Mouse (Mus musculus) MEL (cell line): Measurements from ENCODE around the gene Tipin. TPM values are rescaled to one million over a fixed set of nuclear protein-coding genes. Genes with fewer than 3 reads are reported as not detected.

Source experiments
- DNase-seq: peaks from one replicate; pipeline ENCODE4 v3.0.0; 2011; ENCODE audit warnings: low read depth, low spot score
- H3K27ac ChIP-seq: 2 replicates; pipeline ENCODE4 v1.5.1; 2012; ENCODE audit warnings: low read depth, mild to moderate bottlenecking, control low read depth, low read length, moderate library complexity; ENCODE audit not compliant: control insufficient read depth
- H3K27me3 ChIP-seq, 2 experiments: fragments of 150-350 bp in 1 of 2; sonication (generic) in 1 of 2; 2 replicates each; pipeline ENCODE4 v1.6.1; 2012; ENCODE audit warnings: low read length in 2 of 2, mild to moderate bottlenecking in 2 of 2, improper control_type of control experiment in 1 of 2, moderate library complexity in 1 of 2; ENCODE audit not compliant: insufficient read depth in 2 of 2, control insufficient read depth in 1 of 2
- H3K36me3 ChIP-seq, 2 experiments: 2 replicates each; pipeline ENCODE4 v1.6.1; 2012 to 2014; ENCODE audit warnings: low read length in 2 of 2, improper control_type of control experiment in 1 of 2, inconsistent platforms in 1 of 2, mild to moderate bottlenecking in 1 of 2; ENCODE audit not compliant: insufficient read depth in 2 of 2, control insufficient read depth in 1 of 2
- H3K4me1 ChIP-seq, 2 experiments: fragments of 150-350 bp in 1 of 2; sonication (generic) in 1 of 2; 2 replicates each; pipeline ENCODE4 v1.6.1; 2012; ENCODE audit warnings: low read length in 2 of 2, improper control_type of control experiment in 1 of 2, mild to moderate bottlenecking in 1 of 2; ENCODE audit not compliant: insufficient read depth in 2 of 2, control insufficient read depth in 1 of 2
- H3K4me3 ChIP-seq, 2 experiments: fragments of 150-350 bp in 1 of 2; sonication (generic) in 1 of 2; 2 replicates each; pipeline ENCODE4 v1.5.1; 2012; ENCODE audit warnings: low read depth in 2 of 2, low read length in 2 of 2, mild to moderate bottlenecking in 2 of 2, moderate library complexity in 2 of 2, control low read depth in 1 of 2, improper control_type of control experiment in 1 of 2; ENCODE audit not compliant: control insufficient read depth in 1 of 2, insufficient read depth in 1 of 2
- H3K79me2 ChIP-seq: 2 replicates; pipeline ENCODE4 v1.6.1; 2012; ENCODE audit warnings: mild to moderate bottlenecking, low read length, moderate library complexity; ENCODE audit not compliant: control insufficient read depth, poor library complexity, insufficient read depth
- H3K9ac ChIP-seq: 2 replicates; pipeline ENCODE4 v1.6.1; 2012; ENCODE audit warnings: low read depth, mild to moderate bottlenecking, control low read depth, low read length, moderate library complexity; ENCODE audit not compliant: control insufficient read depth, poor library complexity, severe bottlenecking
- H3K9me3 ChIP-seq: fragments of 150-350 bp; sonication (generic); replicated peaks from 2 replicates; pipeline ENCODE4 v1.6.1; 2012; ENCODE audit warnings: mild to moderate bottlenecking, low read length, improper control_type of control experiment, moderate library complexity; ENCODE audit not compliant: insufficient read depth
- BHLHE40 ChIP-seq: IDR thresholded peaks from 2 replicates; pipeline ENCODE4 v1.6.1; 2012; ENCODE audit warnings: low read depth, mild to moderate bottlenecking, inconsistent platforms, low read length, improper control_type of control experiment, borderline replicate concordance
- CTCF ChIP-seq, 3 experiments: IDR thresholded peaks in 2 of 3; conservative IDR thresholded peaks in 1 of 3; 2 replicates each; pipeline ENCODE4 v1.5.1; 2011 to 2012; ENCODE audit warnings: low read length in 3 of 3, low read depth in 2 of 3, mild to moderate bottlenecking in 2 of 3, improper control_type of control experiment in 1 of 3, inconsistent platforms in 1 of 3, mixed read lengths in 1 of 3, moderate library complexity in 1 of 3; ENCODE audit not compliant: control insufficient read depth in 1 of 3, insufficient read depth in 1 of 3, poor library complexity in 1 of 3, severe bottlenecking in 1 of 3
- E2F4 ChIP-seq: IDR thresholded peaks from 2 replicates; pipeline ENCODE4 v1.6.1; 2011; ENCODE audit warnings: low read depth, low read length, improper control_type of control experiment, borderline replicate concordance
- ELF1 ChIP-seq: IDR thresholded peaks from 2 replicates; pipeline ENCODE4 v1.6.1; 2014; ENCODE audit warnings: low read depth, mild to moderate bottlenecking, inconsistent platforms, low read length, improper control_type of control experiment, moderate library complexity
- EP300 ChIP-seq, 2 experiments: IDR thresholded peaks; 2 replicates each; pipeline ENCODE4 v1.6.1; 2011; ENCODE audit warnings: improper control_type of control experiment in 2 of 2, low read length in 2 of 2, low read depth in 1 of 2, mild to moderate bottlenecking in 1 of 2
- ETS1 ChIP-seq: IDR thresholded peaks from 2 replicates; pipeline ENCODE4 v1.6.1; 2012; ENCODE audit warnings: low read depth, mild to moderate bottlenecking, inconsistent platforms, low read length, improper control_type of control experiment, moderate library complexity
- GABPA ChIP-seq: IDR thresholded peaks from 2 replicates; pipeline ENCODE4 v1.6.1; 2012; ENCODE audit warnings: low read depth, mild to moderate bottlenecking, inconsistent platforms, low read length, improper control_type of control experiment, moderate library complexity
- GATA1 ChIP-seq: IDR thresholded peaks from 2 replicates; pipeline ENCODE4 v1.6.1; 2011; ENCODE audit warnings: low read depth, low read length, improper control_type of control experiment
- JUND ChIP-seq: IDR thresholded peaks from 2 replicates; pipeline ENCODE4 v1.6.1; 2011; ENCODE audit warnings: low read depth, mild to moderate bottlenecking, improper control_type of control experiment, low read length
- KAT2A ChIP-seq: conservative IDR thresholded peaks from 2 replicates; pipeline ENCODE4 v1.6.1; 2012; ENCODE audit warnings: low read depth, low read length, improper control_type of control experiment, inconsistent platforms
- MAFK ChIP-seq: IDR thresholded peaks from 2 replicates; pipeline ENCODE4 v1.6.1; 2011; ENCODE audit warnings: low read depth, mild to moderate bottlenecking, low read length, improper control_type of control experiment, borderline replicate concordance
- MAX ChIP-seq: IDR thresholded peaks from 2 replicates; pipeline ENCODE4 v1.6.1; 2011; ENCODE audit warnings: low read length, improper control_type of control experiment
- MAZ ChIP-seq: IDR thresholded peaks from 2 replicates; pipeline ENCODE4 v1.6.1; 2012; ENCODE audit warnings: low read depth, mild to moderate bottlenecking, inconsistent platforms, low read length, improper control_type of control experiment
- MEF2A ChIP-seq: IDR thresholded peaks from 2 replicates; pipeline ENCODE4 v1.6.1; 2014; ENCODE audit warnings: low read depth, mild to moderate bottlenecking, inconsistent platforms, low read length, improper control_type of control experiment; ENCODE audit not compliant: poor library complexity, insufficient replicate concordance, severe bottlenecking; ENCODE audit errors: extremely low read depth
- MXI1 ChIP-seq: IDR thresholded peaks from 2 replicates; pipeline ENCODE4 v1.6.1; 2011; ENCODE audit warnings: mild to moderate bottlenecking, low read depth, low read length, improper control_type of control experiment
- NELFE ChIP-seq: IDR thresholded peaks from 2 replicates; pipeline ENCODE4 v1.6.1; 2011; ENCODE audit warnings: low read depth, low read length, improper control_type of control experiment
- NRF1 ChIP-seq: IDR thresholded peaks from 2 replicates; pipeline ENCODE4 v1.6.1; 2014; ENCODE audit warnings: low read depth, mild to moderate bottlenecking, inconsistent platforms, low read length, improper control_type of control experiment, moderate library complexity; ENCODE audit not compliant: poor library complexity, insufficient read depth, severe bottlenecking
- POLR2A ChIP-seq, 2 experiments: IDR thresholded peaks; 2 replicates each; pipeline ENCODE4 v1.6.1; 2011 to 2012; ENCODE audit warnings: low read length in 2 of 2, mild to moderate bottlenecking in 2 of 2, control low read depth in 1 of 2, improper control_type of control experiment in 1 of 2, low read depth in 1 of 2, moderate library complexity in 1 of 2; ENCODE audit not compliant: control insufficient read depth in 1 of 2, insufficient read depth in 1 of 2, poor library complexity in 1 of 2
- POLR2AphosphoS5 ChIP-seq: IDR thresholded peaks from 2 replicates; pipeline ENCODE4 v1.6.1; 2012; ENCODE audit warnings: low read depth, borderline replicate concordance, mild to moderate bottlenecking, inconsistent platforms, low read length, moderate library complexity, mixed read lengths
- RAD21 ChIP-seq: IDR thresholded peaks from 2 replicates; pipeline ENCODE4 v1.6.1; 2011; ENCODE audit warnings: mild to moderate bottlenecking, low read depth, low read length, improper control_type of control experiment
- RCOR1 ChIP-seq: IDR thresholded peaks from 2 replicates; pipeline ENCODE4 v1.6.1; 2012; ENCODE audit warnings: low read depth, mild to moderate bottlenecking, inconsistent platforms, low read length, improper control_type of control experiment
- SIN3A ChIP-seq: IDR thresholded peaks from 2 replicates; pipeline ENCODE4 v1.6.1; 2012; ENCODE audit warnings: low read length, improper control_type of control experiment, inconsistent platforms
- SMC3 ChIP-seq: IDR thresholded peaks from 2 replicates; pipeline ENCODE4 v1.6.1; 2011; ENCODE audit warnings: low read depth, low read length, improper control_type of control experiment
- TAL1 ChIP-seq: IDR thresholded peaks from 2 replicates; pipeline ENCODE4 v1.6.1; 2012; ENCODE audit warnings: mild to moderate bottlenecking, inconsistent platforms, low read length, moderate library complexity, mixed read lengths
- TBP ChIP-seq: IDR thresholded peaks from 2 replicates; pipeline ENCODE4 v1.8.0; 2011; ENCODE audit warnings: low read depth, low read length, improper control_type of control experiment
- TCF12 ChIP-seq: IDR thresholded peaks from 2 replicates; pipeline ENCODE4 v1.6.1; 2014; ENCODE audit warnings: low read depth, mild to moderate bottlenecking, inconsistent platforms, low read length, improper control_type of control experiment, moderate library complexity
- UBTF ChIP-seq: IDR thresholded peaks from 2 replicates; pipeline ENCODE4 v1.6.1; 2012; ENCODE audit warnings: low read depth, mild to moderate bottlenecking, inconsistent platforms, low read length, improper control_type of control experiment, moderate library complexity, borderline replicate concordance; ENCODE audit not compliant: insufficient read depth
- USF2 ChIP-seq, 2 experiments: IDR thresholded peaks; 2 replicates each; pipeline ENCODE4 v1.6.1; 2011 to 2012; ENCODE audit warnings: improper control_type of control experiment in 2 of 2, low read length in 2 of 2, borderline replicate concordance in 1 of 2, inconsistent platforms in 1 of 2, low read depth in 1 of 2, mild to moderate bottlenecking in 1 of 2; ENCODE audit not compliant: insufficient read depth in 1 of 2
- ZC3H11A ChIP-seq: IDR thresholded peaks from 2 replicates; pipeline ENCODE4 v1.6.1; 2012; ENCODE audit warnings: low read depth, mild to moderate bottlenecking, inconsistent platforms, low read length, improper control_type of control experiment
- ZKSCAN1 ChIP-seq: IDR thresholded peaks from 2 replicates; pipeline ENCODE4 v1.6.1; 2012; ENCODE audit warnings: low read depth, mild to moderate bottlenecking, inconsistent platforms, low read length, improper control_type of control experiment, moderate library complexity
- ZNF384 ChIP-seq: IDR thresholded peaks from 2 replicates; pipeline ENCODE4 v1.6.1; 2012; ENCODE audit warnings: low read depth, mild to moderate bottlenecking, inconsistent platforms, low read length, improper control_type of control experiment
- polyA plus RNA-seq, 2 experiments: library from polyadenylated mRNA; stranded (reverse) in 1 of 2; unstranded in 1 of 2; fragments of >175 nt in 1 of 2; fragments of >200 nt in 1 of 2; gene quantifications; 2 replicates each; pipeline versions ENCODE4 v1.2.1 to v1.2.4; 2012; ENCODE audit warnings: low replicate concordance in 2 of 2, low read depth in 1 of 2; ENCODE audit not compliant: insufficient read length in 2 of 2, insufficient read depth in 1 of 2, missing spikeins in 1 of 2
- total RNA-seq: library from RNA; depleted of rRNA; stranded (reverse); fragments of 300-350 nt; gene quantifications from 2 replicates; pipeline ENCODE4 v1.2.3, GENCODE M21; 2012

The Tipin gene
- total and polyA plus RNA-seq, 3 experiments, result 128 to 189 TPM; not detected in 1

DNA sequence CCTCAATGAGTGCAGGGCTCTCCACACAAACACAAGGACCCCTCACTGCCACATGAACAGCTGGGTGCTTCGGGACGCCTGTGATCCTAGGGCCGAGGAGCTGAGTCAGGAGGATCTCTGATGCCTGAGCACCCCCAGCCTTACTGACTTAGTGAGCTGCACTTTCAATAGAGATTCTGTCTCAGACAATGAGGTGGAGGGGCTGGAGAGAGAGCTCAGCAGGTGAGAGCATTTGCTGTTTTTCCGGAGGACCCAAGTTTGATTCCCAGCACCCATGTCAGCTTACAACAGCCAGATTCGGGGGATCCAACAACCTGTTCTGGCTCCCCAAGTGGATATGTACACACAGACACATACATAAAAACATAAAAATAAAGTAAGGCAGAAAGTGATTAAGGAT, 35.6 kb downstream of the Tipin start:
- Histone ChIP-seq H3K27ac (no peak overlapping the region), H3K9me3 (no peaks in the 10 kb centered on the region), H3K4me3 (no peak overlapping the region), H3K27me3 (no peaks in the 10 kb centered on the region), H3K4me1 (no peaks in the 10 kb centered on the region), H3K9ac (no peak overlapping the region), H3K79me2 (no peaks in the 10 kb centered on the region), H3K36me3 (no peaks in the 10 kb centered on the region; a peak in 1 of 4 replicates)
- DNase-seq, result no peak
- TF ChIP-seq ZC3H11A, result no peak
- no peak for TF ChIP-seq SIN3A
- TF ChIP-seq POLR2AphosphoS5, result no peak
- no peak for TF ChIP-seq CTCF (IDR thresholded peaks at IDR 0.05 in 2 of 3, conservative IDR thresholded peaks at IDR 0.05 in 1 of 3; ENCODE audit: control insufficient read depth in 1 of 3, insufficient read depth in 1 of 3, low read depth in 2 of 3, low read length in 3 of 3, poor library complexity in 1 of 3, severe bottlenecking in 1 of 3)
- TF ChIP-seq USF2 (IDR thresholded peaks at IDR 0.05; ENCODE audit: borderline replicate concordance in 1 of 2, insufficient read depth in 1 of 2, low read depth in 1 of 2, low read length in 2 of 2), result no peak
- no peak for TF ChIP-seq TBP
- no peak for TF ChIP-seq KAT2A
- no peak for TF ChIP-seq TAL1
- TF ChIP-seq ZNF384, result no peak
- no peak for TF ChIP-seq GABPA
- no peak for TF ChIP-seq ETS1
- TF ChIP-seq SMC3, result no peak
- no peak for TF ChIP-seq E2F4
- no peak for TF ChIP-seq UBTF
- no peak for TF ChIP-seq NRF1
- TF ChIP-seq RAD21, result no peak
- no peak for TF ChIP-seq GATA1
- no peak for TF ChIP-seq MAZ
- no peak for TF ChIP-seq POLR2A (IDR thresholded peaks at IDR 0.05; ENCODE audit: control insufficient read depth in 1 of 2, insufficient read depth in 1 of 2, low read depth in 1 of 2, low read length in 2 of 2, poor library complexity in 1 of 2)

DNA sequence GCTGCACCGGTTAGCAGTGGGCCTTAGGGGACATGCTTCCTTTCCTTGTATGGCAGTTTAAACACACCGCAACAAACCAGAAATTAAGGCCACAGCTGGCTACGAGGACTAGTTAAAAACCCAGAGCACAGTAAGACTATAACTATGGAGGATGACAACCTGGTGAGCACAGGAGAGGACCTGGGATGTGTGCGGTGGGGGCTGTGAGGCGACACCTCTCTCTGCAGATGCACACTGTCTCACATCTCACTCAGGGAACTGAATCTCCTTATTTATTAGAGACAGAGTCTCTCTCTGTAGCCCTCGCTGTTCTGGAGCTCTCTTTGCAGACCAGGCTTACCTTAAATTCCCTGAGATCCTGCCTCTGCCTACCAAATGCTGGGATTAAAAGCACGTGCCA, 42.6 kb downstream of the Tipin start:
- H3K79me2 ChIP-seq, result no peaks in the 10 kb centered on the region
- DNase-seq, result no peak
- no peaks in the 10 kb centered on the region for H3K27me3 ChIP-seq
- no peaks in the 10 kb centered on the region for H3K4me1 ChIP-seq
- H3K27ac ChIP-seq, result no peak overlapping the region
- H3K4me3 ChIP-seq, result no peak overlapping the region
- no peak for TF ChIP-seq MEF2A
- no peak for TF ChIP-seq MXI1
- TF ChIP-seq GATA1, result no peak
- TF ChIP-seq E2F4, result no peak
- no peak for TF ChIP-seq KAT2A
- TF ChIP-seq JUND, result no peak
- no peak for TF ChIP-seq ZKSCAN1
- no peak for TF ChIP-seq POLR2A (IDR thresholded peaks at IDR 0.05; ENCODE audit: control insufficient read depth in 1 of 2, insufficient read depth in 1 of 2, low read depth in 1 of 2, low read length in 2 of 2, poor library complexity in 1 of 2)
- TF ChIP-seq RCOR1, result no peak
- no peak for TF ChIP-seq RAD21
- TF ChIP-seq MAFK, result no peak
- no peak for TF ChIP-seq MAZ
- TF ChIP-seq ELF1, result no peak
- TF ChIP-seq TCF12, result no peak
- no peak for TF ChIP-seq BHLHE40
- no peak for TF ChIP-seq MAX
- TF ChIP-seq NELFE, result no peak
- no peak for TF ChIP-seq SMC3
- no peak for TF ChIP-seq EP300 (IDR thresholded peaks at IDR 0.05; ENCODE audit: low read depth in 1 of 2, low read length in 2 of 2)
- no peak overlapping the region for H3K9ac ChIP-seq
- H3K9me3 ChIP-seq, result no peaks in the 10 kb centered on the region
- H3K36me3 ChIP-seq, result no peaks in the 10 kb centered on the region
